In genomic region chr14:34540685-34541162, GRCm38 (mm10) we compare ENCODE assay signal across 8 mouse cellular contexts. TPM values are rescaled to one million over a fixed set of nuclear protein-coding genes. Genes with fewer than 3 reads are reported as not detected.
DNase-seq lines count a peak whose midpoint lies in the region.

No protein-coding gene starts in this region.

- DNase-seq in Muller cell, postnatal 12 days (ENCODE audit: inconsistent ontology term): peak; percentile 7
- DNase-seq in embryo, embryonic 10 days (ENCODE audit: low spot score): peak; percentile 36
- DNase-seq in heart, adult 8-10 months (ENCODE audit: low spot score): peak; percentile 62
- peak; percentile 52 for DNase-seq in kidney, adult 9 months
- DNase-seq in mesoderm, embryonic 11.5 days (ENCODE audit: low read depth, low spot score): peak; percentile 52
- DNase-seq in left cerebral cortex, adult 8-10 months (ENCODE audit: low spot score in 2 of 2): no peak
- DNase-seq in adrenal gland, adult (ENCODE audit: inconsistent age in 2 of 2, low spot score in 1 of 2): no peak
- no peak for DNase-seq in left cerebral cortex, adult 9 months (ENCODE audit: low spot score in 2 of 2)

RNA-seq across cellular contexts. Expression of gene 9230112D13Rik, which starts 18.1 kb away (rescaled TPM):
- not detected for total RNA-seq in heart, adult 8-10 months (2022)
- not detected for total RNA-seq in left cerebral cortex, adult 8-10 months (2022)

RNA-seq across cellular contexts. Expression of gene Bmpr1a, which starts 37.6 kb away (rescaled TPM):
- total RNA-seq in heart, adult 8-10 months (2022): 10 to 100 TPM; 55.7 to 68.2 (median 59.4) TPM
- 10 to 100 TPM; 35.7 to 41.7 (median 40.4) TPM for total RNA-seq in left cerebral cortex, adult 8-10 months (2022)

RNA-seq across cellular contexts. Expression of gene Ldb3, which starts 47.8 kb away (rescaled TPM):
- total RNA-seq in heart, adult 8-10 months (2022): 1,000 to 10,000 TPM; 1,077 to 1,246 (median 1,126) TPM
- 1 to 10 TPM; 4.8 to 5.4 (median 5.2) TPM for total RNA-seq in left cerebral cortex, adult 8-10 months (2022)

RNA-seq across cellular contexts. Expression of gene Opn4, which starts 59.2 kb away (rescaled TPM):
- 1 to 10 TPM; 1.7 to 2.5 (median 2.4) TPM for total RNA-seq in heart, adult 8-10 months (2022)
- total RNA-seq in left cerebral cortex, adult 8-10 months (2022): not detected

Comparison
In these comparisons a context has a peak if more than half of its experiments do, and no peak if none do; other contexts are left out.
1. DNase-seq: peak in Muller cell, postnatal 12 days (single experiment), embryo, embryonic 10 days (single experiment), heart, adult 8-10 months (single experiment), kidney, adult 9 months (single experiment) and mesoderm, embryonic 11.5 days (single experiment); none in left cerebral cortex, adult 8-10 months (0 of 2), adrenal gland, adult (0 of 2) and left cerebral cortex, adult 9 months (0 of 2).
2. RNA of gene Ldb3, which starts 47.8 kb away (total RNA-seq): 1,077 to 1,246 TPM in heart, adult 8-10 months; 4.8 to 5.4 TPM in left cerebral cortex, adult 8-10 months; every median in the first group is over 100 times any median in the second.